Mouse (Mus musculus) A20 (cell line): ENCODE measurements at regions not wholly inside any gene's neighbourhood (a gene's known extent, or its start where the extent isn't known, plus 50 kb on each side); places are given as distances from the start of the nearest gene placed in this dataset.

Source experiments
- DNase-seq: peaks from one replicate; pipeline ENCODE4 v3.0.0-alpha.2; 2011; ENCODE audit warnings: low read depth, low spot score

GRCm38 (mm10) chr15:59206636-59207035 is 317.5 kb downstream of the Gm49356 start:
- no peak for DNase-seq

DNA sequence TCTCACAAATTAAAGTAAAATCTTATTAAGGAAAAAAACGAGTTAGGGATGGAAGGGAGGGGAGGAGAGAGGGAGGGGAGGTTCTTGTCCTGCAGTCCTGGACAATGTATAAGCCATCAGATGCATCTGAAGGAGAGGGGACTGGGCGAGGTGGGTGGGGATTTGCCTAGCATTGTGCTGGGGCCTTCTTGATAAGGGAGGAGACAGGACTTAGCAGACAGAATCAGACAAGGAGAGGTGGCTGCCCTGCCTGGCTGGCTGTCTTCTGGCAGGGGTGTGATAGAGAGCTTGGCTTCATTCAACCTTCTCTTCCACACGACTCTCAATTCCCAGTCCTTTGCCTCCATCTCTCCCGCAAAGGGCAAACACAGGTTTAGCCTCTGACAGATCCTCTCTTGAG is 318.9 kb downstream of the Gm49356 start:
- no peak for DNase-seq

DNA sequence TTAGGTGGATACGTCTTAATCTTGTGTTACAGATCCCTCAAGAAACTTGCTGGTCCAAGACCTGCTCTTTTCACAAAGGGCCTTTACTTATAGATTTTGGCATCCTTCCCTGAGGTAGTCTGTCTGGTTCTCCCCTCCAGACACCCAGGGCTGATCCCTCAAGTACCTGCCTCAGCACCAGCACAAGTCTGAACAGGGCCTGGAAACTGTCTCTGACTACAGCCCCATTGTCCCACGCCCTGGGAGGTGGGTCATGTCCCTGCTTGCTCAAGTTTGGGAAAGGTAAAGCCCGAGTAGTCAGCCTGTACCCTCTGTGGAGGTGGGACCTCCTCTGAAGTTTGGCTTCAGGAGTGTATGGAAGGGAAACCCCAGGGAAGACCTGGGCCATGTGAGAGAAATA is 323.3 kb downstream of the Gm49356 start:
- DNase-seq: no peak

DNA sequence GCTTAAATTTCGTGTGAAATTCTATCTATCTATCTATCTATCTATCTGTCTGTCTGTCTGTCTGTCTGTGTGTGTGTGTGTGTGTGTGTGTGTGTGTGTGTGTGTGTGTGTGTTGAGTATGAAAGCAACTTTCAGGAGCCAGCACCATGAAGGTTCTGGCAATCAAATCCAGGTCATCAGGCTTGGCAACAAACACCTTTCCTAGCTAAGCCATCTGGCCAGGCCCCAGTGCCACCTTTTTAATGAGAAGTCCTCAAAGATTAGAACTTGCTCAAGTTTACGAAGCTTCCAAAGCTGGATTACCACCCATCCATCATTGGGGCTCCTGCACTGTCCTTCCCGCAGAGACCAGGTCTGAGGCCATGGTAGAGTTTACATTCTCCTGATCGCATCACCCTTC is 325.0 kb downstream of the Gm49356 start:
- no peak for DNase-seq

- no peak for DNase-seq
Observed at GRCm38 (mm10) chr15:59215239-59215638, 326.1 kb downstream of the Gm49356 start.

DNA sequence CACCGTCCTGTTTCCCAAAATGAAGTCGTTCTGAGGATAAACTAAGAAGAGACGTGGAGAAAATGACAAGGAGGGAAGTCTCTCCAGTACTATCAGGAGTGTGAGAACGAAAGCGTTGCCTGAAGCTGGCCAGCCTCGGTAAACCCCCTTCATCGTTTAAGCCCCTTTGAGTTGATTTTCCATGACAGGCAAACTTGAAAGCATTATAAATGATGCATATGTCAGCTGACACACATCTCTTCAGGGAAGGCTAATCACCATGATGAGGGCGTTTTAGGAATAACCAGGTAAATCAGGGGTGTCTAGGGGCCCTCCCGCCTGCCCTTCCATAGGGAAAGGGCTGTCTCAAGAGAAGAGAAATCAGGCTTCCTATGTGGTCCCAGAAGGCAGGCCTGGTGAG is 328.4 kb downstream of the Gm49356 start:
- no peak for DNase-seq

DNA sequence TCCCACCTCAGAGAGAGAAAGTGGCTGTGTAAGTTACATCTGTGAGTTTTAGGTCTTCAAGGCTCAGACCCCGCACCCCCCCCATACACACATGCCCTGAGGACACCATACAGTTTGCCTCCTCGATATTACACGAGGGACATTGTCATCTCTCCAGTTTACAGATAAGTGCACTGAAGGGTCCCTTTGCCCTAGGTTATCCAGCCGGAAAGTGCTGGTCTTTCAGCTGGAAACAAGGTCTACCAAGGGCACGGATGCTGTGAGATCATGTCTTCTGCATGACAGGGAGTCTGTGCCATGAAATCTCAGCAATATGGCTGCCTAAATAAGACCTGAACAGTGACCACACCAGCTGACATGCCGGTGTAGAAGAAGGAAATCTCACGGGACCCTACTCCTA is 329.8 kb downstream of the Gm49356 start:
- DNase-seq: no peak

DNA sequence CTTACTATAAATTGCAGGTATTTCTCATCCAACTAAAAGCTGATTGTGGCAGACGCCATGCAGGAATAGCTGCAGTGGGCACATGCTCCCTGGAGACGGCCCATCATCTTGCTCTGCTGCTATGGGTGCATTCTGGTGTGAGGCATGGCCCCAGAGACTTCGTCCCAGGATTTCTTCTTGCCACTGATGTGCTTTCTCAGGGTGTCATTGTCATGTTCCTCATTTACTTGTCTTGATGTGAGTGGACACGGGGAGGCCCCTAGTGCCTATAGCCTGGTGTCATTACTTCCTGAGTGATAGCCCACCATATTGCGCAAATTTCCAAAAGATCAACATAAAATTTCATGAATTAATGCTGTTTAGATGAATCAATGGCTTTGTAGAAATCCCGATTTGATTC is 336.5 kb downstream of the Gm49356 start:
- DNase-seq: no peak

DNA sequence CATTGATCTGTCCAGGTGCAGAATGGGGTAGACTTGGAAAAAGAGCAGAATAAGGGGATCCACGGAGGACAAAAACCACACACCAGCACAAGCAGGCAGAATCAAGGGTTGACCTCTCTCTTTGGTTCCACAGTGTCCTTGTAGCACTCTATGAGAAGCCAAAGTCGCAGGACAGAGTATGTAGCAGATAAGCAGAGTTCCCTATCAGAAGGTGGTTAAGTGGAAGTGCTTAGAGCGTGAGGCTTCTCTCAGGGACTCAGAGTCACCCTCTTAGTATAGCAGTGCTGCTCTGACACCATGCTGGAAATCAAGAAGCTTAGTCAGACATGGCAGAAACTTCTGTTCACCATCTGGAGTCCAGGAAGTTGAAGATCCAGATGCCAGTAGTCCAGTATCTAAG is 338.2 kb downstream of the Gm49356 start:
- no peak for DNase-seq

DNA sequence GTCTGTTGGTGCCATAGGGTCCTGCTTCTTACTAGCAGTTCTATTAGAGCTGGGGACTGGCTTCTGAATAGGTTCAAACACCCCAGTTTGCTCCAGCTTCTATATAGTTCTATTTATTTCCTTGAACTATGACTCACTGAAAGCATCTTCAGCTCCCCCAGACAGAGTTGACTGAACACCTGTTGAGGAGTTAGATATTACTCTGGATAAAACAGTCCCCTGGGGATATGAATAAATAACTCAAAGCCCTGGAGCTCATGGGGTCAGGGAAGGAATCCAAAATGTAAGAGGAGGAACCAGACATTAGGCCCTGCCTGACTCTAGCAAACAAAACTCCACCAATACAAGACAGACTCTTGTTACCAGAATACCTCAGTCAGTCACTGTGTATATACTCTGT is 341.4 kb downstream of the Gm49356 start:
- DNase-seq: no peak

GRCm38 (mm10) chr15:59231703-59232102 is 342.6 kb downstream of the Gm49356 start:
- no peak for DNase-seq

DNA sequence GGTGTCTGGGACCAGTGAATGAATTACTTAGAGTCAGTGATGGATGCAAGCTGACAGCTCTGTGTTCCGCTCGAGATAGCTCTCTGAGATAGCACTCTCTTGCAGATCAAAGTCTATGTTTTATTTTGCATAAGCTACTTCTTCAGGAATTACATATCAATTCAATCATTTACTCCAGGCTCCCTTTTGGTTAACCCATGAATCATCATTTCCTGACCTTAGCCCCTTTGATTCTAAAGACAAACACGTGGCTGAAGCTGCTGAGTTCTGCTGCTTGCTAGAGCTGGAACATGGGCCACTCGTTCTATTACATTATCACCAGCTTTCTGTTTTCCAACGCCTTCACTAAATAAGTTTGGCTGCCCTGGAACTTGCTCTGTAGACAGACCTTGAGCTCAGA is 343.2 kb downstream of the Gm49356 start:
- DNase-seq: no peak

DNA sequence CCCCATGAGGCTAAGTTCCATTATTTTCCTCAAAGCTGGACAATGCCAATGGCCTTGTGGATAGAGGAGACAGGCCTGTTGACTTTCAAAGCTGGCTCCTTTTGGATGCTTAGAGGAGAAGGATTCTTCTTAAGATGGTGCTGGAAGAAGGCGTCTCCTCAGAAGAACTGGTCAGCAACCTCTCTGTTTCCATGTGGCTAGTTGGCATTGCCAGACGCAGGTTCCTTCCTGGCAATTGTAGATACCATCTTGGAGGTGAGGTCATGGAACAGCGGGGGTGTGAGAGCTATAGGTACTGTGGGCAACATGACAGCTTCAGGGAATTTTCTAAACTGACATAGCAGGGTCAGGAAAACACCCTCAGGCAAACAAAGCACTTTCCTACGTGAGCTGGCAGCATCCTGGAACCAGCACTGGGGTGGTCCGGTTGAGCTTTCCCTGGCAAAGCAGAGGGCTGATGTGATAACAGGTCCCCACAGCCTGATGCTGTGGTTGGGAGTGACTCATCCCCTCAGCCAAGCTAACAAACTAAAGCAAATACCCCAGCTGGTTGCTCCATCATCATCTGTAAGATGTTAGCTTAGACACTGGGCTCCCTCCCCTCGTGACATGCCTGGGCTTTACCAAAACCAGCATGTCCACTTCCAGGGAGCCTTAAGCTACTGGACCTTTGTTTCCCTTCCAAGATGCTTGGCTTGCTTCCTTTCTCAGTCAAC is 348.5 kb downstream of the Gm49356 start:
- no peak for DNase-seq

- no peak for DNase-seq
Observed at GRCm38 (mm10) chr15:59241752-59242151, 352.7 kb downstream of the Gm49356 start.

- DNase-seq: no peak
Observed at GRCm38 (mm10) chr15:59245927-59246649, 357.0 kb downstream of the Gm49356 start.

- no peak for DNase-seq
Observed at GRCm38 (mm10) chr15:59248477-59249260, 359.6 kb downstream of the Gm49356 start.

DNA sequence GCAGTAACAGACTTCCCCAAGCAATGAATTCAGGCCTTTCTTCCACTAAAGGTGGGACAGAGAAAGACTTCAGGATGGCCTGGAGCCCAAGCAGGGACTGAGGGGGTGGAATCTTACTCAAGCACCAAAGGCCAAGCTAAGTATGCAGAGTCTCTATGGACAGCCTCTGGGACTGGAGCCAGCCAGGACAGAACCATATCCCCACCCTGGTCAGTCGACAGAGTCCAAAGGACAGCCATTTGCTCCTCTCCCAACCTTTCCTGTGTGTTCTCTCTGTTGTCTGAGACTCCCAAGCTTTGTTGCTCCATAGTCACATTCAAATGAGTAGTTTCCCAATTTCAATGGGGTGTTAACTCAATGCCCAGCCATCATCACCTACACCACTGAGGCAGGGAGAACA is 372.3 kb downstream of the Gm49356 start:
- DNase-seq: no peak

- no peak for DNase-seq
Observed at GRCm38 (mm10) chr15:59262380-59262779, 373.3 kb downstream of the Gm49356 start.

DNA sequence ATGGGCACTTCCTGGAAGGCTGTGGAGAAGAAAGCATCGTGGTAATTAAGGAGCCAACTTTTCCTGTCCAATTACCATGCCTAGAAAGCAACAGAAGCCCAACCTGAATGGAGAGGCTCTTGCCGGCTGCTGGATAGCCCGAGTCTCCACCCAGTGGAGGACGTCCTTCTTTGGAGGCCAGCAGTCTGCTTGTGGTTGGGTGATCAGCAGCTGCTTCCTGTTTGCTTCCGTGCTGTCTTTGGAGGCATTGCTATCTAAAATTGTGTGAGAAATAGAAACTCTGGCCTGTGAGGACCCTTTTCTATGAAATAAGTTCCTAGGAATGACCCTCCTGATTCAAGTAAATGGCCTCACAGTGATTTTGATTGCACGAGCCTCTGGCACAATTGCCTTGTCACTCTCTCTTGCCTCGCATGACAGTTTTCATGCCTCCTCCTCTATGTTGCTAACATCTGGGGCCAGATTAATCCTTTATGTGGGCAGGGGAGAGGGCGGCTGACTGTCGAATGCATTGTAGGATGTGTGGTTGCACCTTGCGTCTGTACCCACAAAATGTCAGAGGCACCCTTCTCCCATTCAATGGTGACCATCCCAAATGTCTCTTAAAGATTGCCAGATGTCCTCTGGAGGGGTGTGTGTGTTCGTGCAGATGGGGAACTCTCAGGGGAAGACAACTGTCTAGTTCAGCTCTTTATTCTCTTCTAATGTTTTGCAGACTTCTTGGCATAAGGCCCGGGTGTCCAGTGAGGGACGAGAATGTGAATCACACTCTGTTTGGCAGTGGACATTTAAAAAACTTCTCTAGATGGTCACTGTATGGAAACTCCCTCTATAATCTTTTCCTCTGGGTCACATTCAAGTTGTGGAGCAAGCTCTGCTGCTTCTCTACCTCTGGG is 374.6 kb downstream of the Gm49356 start:
- peak; percentile 62 for DNase-seq
